ENCODE assay signal across 23 mouse cellular contexts in the genomic region with DNA sequence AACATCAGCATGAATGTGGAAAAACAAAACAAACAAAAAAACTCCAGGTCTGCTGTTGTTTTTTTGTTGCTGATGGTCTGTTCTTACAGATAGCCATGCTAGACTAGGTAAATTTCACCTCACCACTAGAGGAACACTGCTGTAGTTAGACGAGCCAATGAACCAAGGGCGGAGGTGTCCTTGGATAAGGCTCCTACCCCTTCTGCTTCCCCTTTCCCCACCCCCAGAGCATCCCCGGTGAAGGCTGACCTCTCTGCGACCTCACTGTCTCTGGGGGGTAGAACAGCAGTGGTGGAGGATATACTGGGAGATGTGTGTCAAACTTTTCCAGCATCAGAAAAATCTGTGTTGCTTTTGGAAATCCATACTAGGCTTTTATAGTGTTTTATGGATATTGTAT. TPM values are rescaled to one million over a fixed set of nuclear protein-coding genes. Genes with fewer than 3 reads are reported as not detected.
DNase-seq lines count a peak whose midpoint lies in the region; ATAC-seq and TF ChIP-seq lines count a peak whose summit lies in the region.
"Had no signal": no experiment of that assay in that cellular context is flagged by ENCODE, and none has a peak within 500 bp of the region (broad histone marks: within the 10 kb centered on the region; RNA-seq: fewer than 3 reads in every experiment).

No protein-coding gene starts in this region.

- H3K9ac ChIP-seq in kidney, embryonic 14.5 days (ENCODE audit: low read depth, low read length), result no peak overlapping the region
- H3K9ac ChIP-seq in MEL (ENCODE audit: control insufficient read depth, low read depth, low read length, poor library complexity, severe bottlenecking), result no peak overlapping the region
- H3K9ac ChIP-seq: embryonic facial prominence, embryonic 12.5 days; forebrain, embryonic 13.5 days; forebrain, embryonic 15.5 days; forebrain, postnatal 0 days had no signal

- H3K27ac ChIP-seq in kidney, adult 2 months (ENCODE audit: insufficient read depth, low read depth, low read length), result peak overlapping the region; percentile 96
- H3K27ac ChIP-seq in kidney, embryonic 14.5 days (ENCODE audit: low read depth, low read length), result no peak overlapping the region
- H3K27ac ChIP-seq in MEL (ENCODE audit: control insufficient read depth, low read depth, low read length), result no peak overlapping the region
- H3K27ac ChIP-seq: embryonic facial prominence, embryonic 10.5 days; embryonic facial prominence, embryonic 12.5 days; forebrain, embryonic 13.5 days; forebrain, embryonic 15.5 days had no signal

- H3K4me1 ChIP-seq in kidney, adult 2 months (ENCODE audit: control insufficient read depth, insufficient read depth, low read length), result peaks cover 9% of the 10 kb centered on the region; the same call in 1 of the 2 replicates
- no peaks in the 10 kb centered on the region for H3K4me1 ChIP-seq in kidney, embryonic 14.5 days (ENCODE audit: control insufficient read depth, insufficient read depth, low read length)
- peaks cover 7 to 24% of the 10 kb centered on the region in 2 experiments for H3K4me1 ChIP-seq in MEL (ENCODE audit: control insufficient read depth in 1 of 2, insufficient read depth in 2 of 2, low read length in 2 of 2)
- H3K4me1 ChIP-seq: forebrain, embryonic 13.5 days; forebrain, embryonic 15.5 days had no signal

- TF ChIP-seq EP300 in MEL (IDR thresholded peaks at IDR 0.05; ENCODE audit: low read depth in 1 of 2, low read length in 2 of 2), result no peak

- no peak overlapping the region for H3K4me3 ChIP-seq in kidney, adult 2 months (ENCODE audit: insufficient read depth, low read depth, low read length)
- no peak overlapping the region for H3K4me3 ChIP-seq in kidney, embryonic 14.5 days (ENCODE audit: low read length)
- no peak overlapping the region for H3K4me3 ChIP-seq in MEL (ENCODE audit: control insufficient read depth in 1 of 2, insufficient read depth in 1 of 2, low read depth in 2 of 2, low read length in 2 of 2)
- H3K4me3 ChIP-seq: embryonic facial prominence, embryonic 10.5 days; embryonic facial prominence, embryonic 12.5 days; forebrain, embryonic 13.5 days; forebrain, embryonic 15.5 days had no signal

- H3K9me3 ChIP-seq in kidney, embryonic 14.5 days (ENCODE audit: control insufficient read depth, low read length), result no peaks in the 10 kb centered on the region
- no peaks in the 10 kb centered on the region for H3K9me3 ChIP-seq in MEL (replicated peaks; ENCODE audit: insufficient read depth, low read length)
- H3K9me3 ChIP-seq: embryonic facial prominence, embryonic 10.5 days; embryonic facial prominence, embryonic 12.5 days; forebrain, embryonic 13.5 days; forebrain, embryonic 15.5 days had no signal

- no peaks in the 10 kb centered on the region for H3K36me3 ChIP-seq in kidney, adult 2 months (ENCODE audit: control insufficient read depth, insufficient read depth, low read length)
- no peaks in the 10 kb centered on the region for H3K36me3 ChIP-seq in kidney, embryonic 14.5 days (ENCODE audit: control insufficient read depth, insufficient read depth, low read length)
- H3K36me3 ChIP-seq in MEL (ENCODE audit: control insufficient read depth in 1 of 2, insufficient read depth in 2 of 2, low read length in 2 of 2), result peaks cover 0 to 25% of the 10 kb centered on the region in 2 experiments; a peak in 2 of 4 replicates
- H3K36me3 ChIP-seq: embryonic facial prominence, embryonic 10.5 days; embryonic facial prominence, embryonic 12.5 days; forebrain, embryonic 15.5 days; G1E had no signal

- TF ChIP-seq POLR2A in kidney, adult 2 months (IDR thresholded peaks at IDR 0.05; ENCODE audit: low read depth, low read length), result no peak
- TF ChIP-seq POLR2A in MEL (IDR thresholded peaks at IDR 0.05; ENCODE audit: control insufficient read depth in 1 of 2, insufficient read depth in 1 of 2, low read depth in 1 of 2, low read length in 2 of 2, poor library complexity in 1 of 2), result no peak

- no peak for ATAC-seq in kidney, embryonic 14.5 days (ENCODE audit: low FRiP score, low TSS enrichment)
- ATAC-seq: forebrain, embryonic 13.5 days; forebrain, embryonic 15.5 days; forebrain, postnatal 0 days had no signal

- H3K79me2 ChIP-seq in MEL (ENCODE audit: control insufficient read depth, insufficient read depth, low read length, poor library complexity), result no peaks in the 10 kb centered on the region

- 41% methylated on average over 4 of the region's 4 CpGs for WGBS in kidney, adult 2 months
- WGBS in kidney, embryonic 14.5 days, result 29% methylated on average over 4 of the region's 4 CpGs

- DNase-seq in kidney, adult 2 months, result peak; percentile 35
- no peak for DNase-seq in kidney, postnatal 36 days
- peak; percentile 14 for DNase-seq in kidney, postnatal 10 days
- peak; percentile 23 for DNase-seq in ES-CJ7 (ENCODE audit: low read depth, low spot score)
- DNase-seq in MEL (ENCODE audit: low read depth, low spot score), result peak; percentile 54
- DNase-seq in retina, embryonic 14.5 days (ENCODE audit: low spot score), result no peak
- no peak for DNase-seq in adrenal gland, postnatal 10 days
- DNase-seq: adrenal gland, adult 2 months; adrenal gland, postnatal 14 days; adrenal gland, postnatal 36 days; cerebellum, adult 11-12 months; cerebellum, adult 2 months; cerebellum, adult 9-10 months; cerebellum, postnatal 10 days; cerebellum, postnatal 25 days; forebrain, postnatal 0 days had no signal

- TF ChIP-seq RAD21 in MEL (IDR thresholded peaks at IDR 0.05; ENCODE audit: low read depth, low read length), result no peak

- TF ChIP-seq CTCF in kidney, adult 2 months (conservative IDR thresholded peaks at IDR 0.05; ENCODE audit: insufficient read depth, insufficient read length, low read depth, low read length), result no peak
- no peak for TF ChIP-seq CTCF in MEL (IDR thresholded peaks at IDR 0.05 in 2 of 3, conservative IDR thresholded peaks at IDR 0.05 in 1 of 3; ENCODE audit: control insufficient read depth in 1 of 3, insufficient read depth in 1 of 3, low read depth in 2 of 3, low read length in 3 of 3, poor library complexity in 1 of 3, severe bottlenecking in 1 of 3)

- H3K4me2 ChIP-seq in kidney, embryonic 14.5 days (replicated peaks; ENCODE audit: low read depth, low read length), result no peak overlapping the region
- H3K4me2 ChIP-seq: embryonic facial prominence, embryonic 12.5 days; forebrain, embryonic 13.5 days; forebrain, embryonic 15.5 days had no signal

- H3K27me3 ChIP-seq in kidney, adult 2 months (replicated peaks; ENCODE audit: control insufficient read depth, insufficient read depth, low read length), result no peaks in the 10 kb centered on the region
- H3K27me3 ChIP-seq in kidney, embryonic 14.5 days (ENCODE audit: control insufficient read depth, insufficient read depth, low read length), result peaks cover 5% of the 10 kb centered on the region; the same call in 1 of the 2 replicates
- H3K27me3 ChIP-seq in MEL (ENCODE audit: control insufficient read depth in 1 of 2, insufficient read depth in 2 of 2, low read length in 2 of 2), result no peaks in the 10 kb centered on the region
- H3K27me3 ChIP-seq: embryonic facial prominence, embryonic 12.5 days; forebrain, embryonic 13.5 days; forebrain, embryonic 15.5 days had no signal

TF ChIP-seq in MEL, 35 proteins besides CTCF, POLR2A, EP300 and RAD21:
- TF ChIP-seq ELF1 (IDR thresholded peaks at IDR 0.05; ENCODE audit: low read depth, low read length), result no peak
- TF ChIP-seq TCF12 (IDR thresholded peaks at IDR 0.05; ENCODE audit: low read depth, low read length), result no peak
- no peak for TF ChIP-seq CHD2 (IDR thresholded peaks at IDR 0.05; ENCODE audit: low read length)
- TF ChIP-seq MEF2A (IDR thresholded peaks at IDR 0.05; ENCODE audit: extremely low read depth, insufficient replicate concordance, low read depth, low read length, poor library complexity, severe bottlenecking), result no peak
- no peak for TF ChIP-seq USF2 (IDR thresholded peaks at IDR 0.05; ENCODE audit: borderline replicate concordance in 1 of 2, insufficient read depth in 1 of 2, low read depth in 1 of 2, low read length in 2 of 2)
- no peak for TF ChIP-seq KAT2A (conservative IDR thresholded peaks at IDR 0.05; ENCODE audit: low read depth, low read length)
- no peak for TF ChIP-seq E2F4 (IDR thresholded peaks at IDR 0.05; ENCODE audit: borderline replicate concordance, low read depth, low read length)
- no peak for TF ChIP-seq ZNF384 (IDR thresholded peaks at IDR 0.05; ENCODE audit: low read depth, low read length)
- TF ChIP-seq MAFK (IDR thresholded peaks at IDR 0.05; ENCODE audit: borderline replicate concordance, low read depth, low read length), result no peak
- TF ChIP-seq TBP (IDR thresholded peaks at IDR 0.05; ENCODE audit: low read depth, low read length), result no peak
- no peak for TF ChIP-seq ZMIZ1 (IDR thresholded peaks at IDR 0.05; ENCODE audit: low read depth, low read length)

RNA-seq across cellular contexts. Expression of gene Nfia, which starts 7.9 kb away (rescaled TPM):
- polyA plus RNA-seq in kidney, adult 2 months (2012; rRNA removed), result 46.5 and 47.1 TPM in 2 replicates
- polyA plus RNA-seq in kidney, embryonic 14.5 days (2014; fragmentation: Nextera tagmentation; extraction: Ambion mirVana), result 25.9 and 32.1 TPM in 2 replicates
- total RNA-seq in MEL (2012; rRNA removed), result 10.2 and 16.4 TPM in 2 replicates
- 10 to 100 TPM; 13.4 to 20.5 TPM for polyA plus RNA-seq in MEL (2012; ENCODE audit: insufficient read depth in 1 of 2, insufficient read length in 2 of 2, low read depth in 1 of 2, low replicate concordance in 2 of 2, missing spikeins in 1 of 2)
- total RNA-seq in adrenal gland, postnatal 10 days (2021), result 100 to 1,000 TPM; 212 to 228 TPM

RNA-seq across cellular contexts. Expression of gene E130114P18Rik, which starts 13.3 kb away (rescaled TPM):
- 0.10 and 0.45 TPM in 2 replicates for polyA plus RNA-seq in kidney, adult 2 months (2012; rRNA removed)
- 0.35 and 0.71 TPM in 2 replicates for polyA plus RNA-seq in kidney, embryonic 14.5 days (2014; fragmentation: Nextera tagmentation; extraction: Ambion mirVana)
- not detected in 2 replicates for total RNA-seq in MEL (2012; rRNA removed)
- polyA plus RNA-seq in MEL (2012; ENCODE audit: insufficient read depth in 1 of 2, insufficient read length in 2 of 2, low read depth in 1 of 2, low replicate concordance in 2 of 2, missing spikeins in 1 of 2), result not detected
- under 1 TPM; 0.48 to 0.69 TPM for total RNA-seq in adrenal gland, postnatal 10 days (2021)
- total RNA-seq: adrenal gland, adult 2 months; adrenal gland, postnatal 14 days; adrenal gland, postnatal 36 days had no signal
- polyA plus RNA-seq: C2C12, G1E had no signal

Comparison
In these comparisons a context has a peak if more than half of its experiments do, and no peak if none do; other contexts are left out.
1. DNase-seq: peak in kidney, adult 2 months (single experiment), kidney, postnatal 10 days (single experiment), ES-CJ7 (single experiment) and MEL (single experiment); none in kidney, postnatal 36 days (0 of 2), retina, embryonic 14.5 days (single experiment) and adrenal gland, postnatal 10 days (single experiment).